Mouse (Mus musculus) adrenal gland, postnatal 10 days (tissue): ENCODE data around the gene Ctsa. TPM values are rescaled to one million over a fixed set of nuclear protein-coding genes. Genes with fewer than 3 reads are reported as not detected.
A peak's percentile ranks its signal among the peaks of the same experiment; 100 is the strongest.

ENCODE experiments used
- DNase-seq: peaks from one replicate; pipeline ENCODE4 v3.0.0; 2021; ENCODE audit warnings: mixed read lengths
- total RNA-seq, 2 experiments: library from RNA; stranded (reverse); gene quantifications; 2 replicates each; pipeline ENCODE4 v1.2.3; 2021

Ctsa gene
- total RNA-seq, 2 experiments from 2014 or later, result 100 to 103 TPM

- peak; percentile 98 for DNase-seq
Observed at GRCm38 (mm10) chr2:164804533-164805331, 27.9 kb upstream of the Ctsa start, which contains the start of the genes Acot8 and Zswim3. Acot8 (minus strand) TSS chr2:164804882. Zswim3 (plus strand) TSS chr2:164805098.

- DNase-seq, result no peak
Observed at GRCm38 (mm10) chr2:164805332-164805718, 27.3 kb upstream of the Ctsa start.

GRCm38 (mm10) chr2:164806614-164807013 is 26.1 kb upstream of the Ctsa start:
- DNase-seq, result peak; percentile 12

- DNase-seq, result no peak
Observed at GRCm38 (mm10) chr2:164813557-164813956, 19.1 kb upstream of the Ctsa start.

GRCm38 (mm10) chr2:164815348-164815747 is 17.3 kb upstream of the Ctsa start:
- DNase-seq, result no peak

GRCm38 (mm10) chr2:164815821-164816220 is 16.9 kb upstream of the Ctsa start:
- DNase-seq, result no peak

GRCm38 (mm10) chr2:164817206-164817605 is 15.5 kb upstream of the Ctsa start:
- DNase-seq, result no peak

GRCm38 (mm10) chr2:164817703-164818102 is 15.0 kb upstream of the Ctsa start:
- no peak for DNase-seq

- DNase-seq, result no peak
Observed at GRCm38 (mm10) chr2:164821060-164821459, 11.6 kb upstream of the Ctsa start.

GRCm38 (mm10) chr2:164822636-164823165 is 10.0 kb upstream of the Ctsa start, which contains the start of gene Zswim1:
Zswim1 (plus strand) TSS chr2:164822686.
- DNase-seq, result peak; percentile 100

GRCm38 (mm10) chr2:164823181-164823585 is 9.5 kb upstream of the Ctsa start:
- peak; percentile 43 for DNase-seq

GRCm38 (mm10) chr2:164823969-164824368 is 8.7 kb upstream of the Ctsa start:
- DNase-seq, result no peak

- no peak for DNase-seq
Observed at GRCm38 (mm10) chr2:164825521-164825920, 7.2 kb upstream of the Ctsa start.

GRCm38 (mm10) chr2:164827146-164827850 is 5.4 kb upstream of the Ctsa start:
- DNase-seq, result no peak

GRCm38 (mm10) chr2:164828437-164828836 is 4.2 kb upstream of the Ctsa start, which contains the start of gene Spata25:
Spata25 (minus strand) TSS chr2:164828537.
- no peak for DNase-seq

GRCm38 (mm10) chr2:164829090-164829489 is 3.6 kb upstream of the Ctsa start:
- no peak for DNase-seq

- no peak for DNase-seq
Observed at GRCm38 (mm10) chr2:164831029-164831428, 1.6 kb upstream of the Ctsa start.

- DNase-seq, result no peak
Observed at GRCm38 (mm10) chr2:164832032-164832747, 483 bp upstream of the Ctsa start.

- peak; percentile 92 for DNase-seq
Observed at GRCm38 (mm10) chr2:164833314-164833959, 764 bp downstream of the Ctsa start, which contains the start of gene Neurl2. Neurl2 (minus strand) TSS chr2:164833456.

GRCm38 (mm10) chr2:164834531-164834930 is 1.9 kb downstream of the Ctsa start:
- DNase-seq, result peak; percentile 23

- no peak for DNase-seq
Observed at GRCm38 (mm10) chr2:164835164-164835563, 2.5 kb downstream of the Ctsa start.

GRCm38 (mm10) chr2:164845782-164846181 is 13.1 kb downstream of the Ctsa start:
- no peak for DNase-seq
